Mouse (Mus musculus) urinary bladder, postnatal 0 days (tissue): ENCODE results near the gene Nkd2. TPM values are rescaled to one million over a fixed set of nuclear protein-coding genes. Genes with fewer than 3 reads are reported as not detected.

Experiments
- polyA plus RNA-seq: library from polyadenylated mRNA; unstranded; fragments of >200 nt; fragmentation: Nextera tagmentation; extraction: Ambion mirVana; gene quantifications from 2 replicates; pipeline ENCODE4 v1.2.1, GENCODE M21; 2015

Nkd2 gene
- polyA plus RNA-seq, result 42.0 and 44.6 TPM in 2 replicates

DNA sequence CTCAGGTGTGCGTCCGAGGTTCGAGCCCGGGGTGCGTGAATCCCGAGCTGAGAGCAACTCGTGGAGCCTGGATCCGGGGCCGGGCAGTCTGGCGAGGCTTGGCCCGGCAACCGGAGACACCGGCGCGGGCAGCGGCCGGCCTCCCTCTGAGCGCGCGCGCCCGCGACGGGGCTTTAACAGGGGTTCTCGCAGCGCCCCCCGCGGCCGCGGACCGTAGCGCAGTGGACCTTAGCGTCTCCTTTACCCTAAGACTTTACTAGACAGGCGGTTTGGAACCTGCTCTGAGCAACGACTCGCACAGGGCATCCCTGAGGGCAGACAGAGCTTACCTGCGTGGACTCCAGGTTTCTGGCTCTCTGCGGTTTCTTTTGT lies at the start of gene Nkd2:
Gene Nkd2 (minus strand): TSS at position 167 of the 372 bp plus-strand sequence.

Other genes starting within 250 kb of the Nkd2 start
- gene Clptm1l, start 243.6 kb downstream of the Nkd2 start, polyA plus RNA-seq, result 94.2 and 107 TPM in 2 replicates
- 0.96 and 0.99 TPM in 2 replicates for gene Tert, start 220.7 kb downstream of the Nkd2 start, polyA plus RNA-seq
- gene Slc6a18, start 169.6 kb downstream of the Nkd2 start, polyA plus RNA-seq, result 0.34 and 0.99 TPM in 2 replicates
- gene Slc6a19, start 142.8 kb downstream of the Nkd2 start, polyA plus RNA-seq, result 0.10 and 0.12 TPM in 2 replicates
- gene Slc12a7, start 114.5 kb downstream of the Nkd2 start, polyA plus RNA-seq, result 6.9 and 7.4 TPM in 2 replicates
- gene Trip13, start 90.2 kb upstream of the Nkd2 start, polyA plus RNA-seq, result 10.3 and 11.8 TPM in 2 replicates
- gene Brd9, start 90.2 kb upstream of the Nkd2 start, polyA plus RNA-seq, result 26.8 and 30.6 TPM in 2 replicates
- gene Zdhhc11, start 116.2 kb upstream of the Nkd2 start, polyA plus RNA-seq, result not detected in 2 replicates
- 15.6 and 19.9 TPM in 2 replicates for gene Tppp, start 161.8 kb upstream of the Nkd2 start, polyA plus RNA-seq
- gene Cep72, start 214.7 kb upstream of the Nkd2 start, polyA plus RNA-seq, result 11.8 and 15.2 TPM in 2 replicates